Mouse (Mus musculus): ENCODE data around the gene Grin2d. TPM values are rescaled to one million over a fixed set of nuclear protein-coding genes. Genes with fewer than 3 reads are reported as not detected.

Gene Grin2d
- polyA plus RNA-seq, 1 experiment from 2014 or later: 0.33 TPM

GRCm38 (mm10) chr7:45892651-45893050 is 14.5 kb upstream of the Grin2d start:
- H3K4me1 ChIP-seq (replicated peaks): peaks cover 12% of the 10 kb centered on the region
- no peak for DNase-seq (ENCODE audit: low spot score)
- 77% methylated on average over 2 of the region's 2 CpGs for WGBS
- H3K9me3 ChIP-seq: no peaks in the 10 kb centered on the region
- no peak overlapping the region for H3K4me3 ChIP-seq
- no peaks in the 10 kb centered on the region for H3K36me3 ChIP-seq
- H3K27me3 ChIP-seq (ENCODE audit: insufficient read depth, poor library complexity, severe bottlenecking): peaks cover 9% of the 10 kb centered on the region
- H3K27ac ChIP-seq: no peak overlapping the region

DNA sequence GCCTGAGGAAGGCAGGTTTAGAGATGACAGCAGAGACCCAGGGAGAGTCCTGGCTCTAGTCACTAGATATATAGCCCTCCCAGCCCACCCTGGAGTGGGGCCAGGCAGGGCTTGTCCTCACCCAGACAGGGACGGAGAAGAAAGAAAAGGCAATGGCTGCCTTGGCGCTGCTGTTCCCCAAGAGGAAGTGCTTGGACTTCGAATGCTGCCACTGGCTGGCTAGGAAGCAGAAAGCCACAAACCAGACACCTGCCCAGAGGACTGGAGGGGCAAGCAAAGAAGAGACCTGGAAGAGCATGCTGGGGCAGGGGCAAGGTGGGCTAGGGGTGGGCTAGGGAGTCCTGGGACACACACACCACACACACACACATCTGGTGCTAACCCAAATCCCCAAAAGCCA is 9.1 kb upstream of the Grin2d start:
- 73% methylated on average over 3 of the region's 3 CpGs for WGBS
- Histone ChIP-seq H3K9me3 (no peaks in the 10 kb centered on the region), H3K4me3 (no peak overlapping the region), H3K27me3 (ENCODE audit: insufficient read depth, poor library complexity, severe bottlenecking) (no peaks in the 10 kb centered on the region), H3K27ac (no peak overlapping the region), H3K36me3 (peaks cover 42% of the 10 kb centered on the region), H3K4me1 (replicated peaks) (no peaks in the 10 kb centered on the region; the same call in 1 of the 2 replicates)
- DNase-seq (ENCODE audit: low spot score): no peak

DNA sequence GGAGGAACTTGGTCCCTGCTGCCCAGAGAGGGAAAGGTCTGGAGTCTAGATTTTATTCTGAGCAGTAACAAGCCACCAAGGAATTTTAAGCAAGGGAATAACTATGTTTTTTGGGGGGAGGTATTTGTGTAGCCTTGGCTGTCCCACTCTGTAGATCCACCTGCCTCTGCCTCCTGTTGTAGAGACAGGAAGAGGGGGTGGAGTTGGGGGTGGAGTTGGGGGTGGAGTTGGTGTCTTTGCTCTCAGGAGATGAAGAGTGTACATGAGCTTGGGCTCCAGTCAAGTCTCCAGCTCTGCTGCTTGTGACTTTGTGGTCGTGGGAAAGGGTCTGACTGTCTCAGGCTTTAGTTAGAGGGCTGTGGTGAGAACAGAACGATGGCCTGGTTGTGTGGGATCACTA is 2.8 kb upstream of the Grin2d start:
- Histone ChIP-seq H3K27ac (no peak overlapping the region), H3K27me3 (ENCODE audit: insufficient read depth, poor library complexity, severe bottlenecking) (no peaks in the 10 kb centered on the region), H3K36me3 (peaks cover 99% of the 10 kb centered on the region), H3K9me3 (no peaks in the 10 kb centered on the region; the same call in 1 of the 2 replicates), H3K4me3 (no peak overlapping the region), H3K4me1 (replicated peaks) (no peaks in the 10 kb centered on the region)
- WGBS: 94% methylated on average over 2 of the region's 2 CpGs
- no peak for DNase-seq (ENCODE audit: low spot score)

DNA sequence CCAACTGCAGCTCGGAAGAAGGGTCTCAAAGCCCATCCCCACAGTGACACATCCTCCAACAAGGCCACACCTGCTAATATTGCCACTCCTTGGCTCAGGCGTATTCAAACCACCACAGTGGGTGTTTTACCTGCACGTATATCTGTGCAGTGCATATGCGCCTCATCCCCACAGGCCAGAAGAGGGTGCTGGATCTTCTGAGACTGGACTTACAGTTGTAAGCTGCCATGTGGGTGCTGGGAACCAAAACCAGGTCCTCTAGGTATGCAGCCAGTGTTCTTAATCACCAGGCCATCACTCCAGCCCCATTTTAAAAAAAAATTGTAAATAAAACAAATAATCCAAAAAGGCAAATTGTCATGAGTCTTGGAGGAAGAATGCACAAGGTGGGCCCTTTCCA is 2.4 kb upstream of the Grin2d start:
- H3K27me3 ChIP-seq (ENCODE audit: insufficient read depth, poor library complexity, severe bottlenecking): no peaks in the 10 kb centered on the region
- WGBS: 97% methylated on average over 4 of the region's 4 CpGs
- H3K9me3 ChIP-seq: no peaks in the 10 kb centered on the region; the same call in 1 of the 2 replicates
- H3K4me3 ChIP-seq: no peak overlapping the region
- no peak overlapping the region for H3K27ac ChIP-seq
- H3K36me3 ChIP-seq: peaks cover 99% of the 10 kb centered on the region
- no peak for DNase-seq (ENCODE audit: low spot score)
- no peaks in the 10 kb centered on the region for H3K4me1 ChIP-seq (replicated peaks)

DNA sequence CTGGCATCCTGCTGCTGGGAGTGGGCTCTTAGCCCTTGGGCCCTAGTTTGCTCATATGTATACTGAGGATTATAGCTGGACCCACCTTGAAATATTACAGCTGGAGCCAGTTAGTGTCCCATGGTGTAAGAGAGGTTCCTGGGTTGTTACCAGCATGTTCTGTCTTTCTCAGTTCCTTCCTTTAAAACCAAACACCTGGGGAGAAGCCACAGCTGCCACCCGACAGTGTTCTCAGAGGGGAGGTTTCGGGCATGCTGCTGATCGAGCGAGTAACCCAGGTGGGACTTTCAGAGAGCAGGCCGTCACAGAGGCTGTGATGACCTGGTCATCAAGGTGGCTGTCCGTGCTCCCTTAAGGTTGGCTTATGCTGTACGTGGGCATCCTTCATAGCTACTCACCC is 1.3 kb downstream of the Grin2d start:
- peaks cover 5% of the 10 kb centered on the region for H3K27me3 ChIP-seq (ENCODE audit: insufficient read depth, poor library complexity, severe bottlenecking)
- peaks cover 19% of the 10 kb centered on the region for H3K4me1 ChIP-seq (replicated peaks)
- DNase-seq (ENCODE audit: low spot score): no peak
- H3K9me3 ChIP-seq: no peaks in the 10 kb centered on the region; the same call in 1 of the 2 replicates
- H3K36me3 ChIP-seq: peaks cover 80% of the 10 kb centered on the region
- WGBS: 98% methylated on average over 7 of the region's 7 CpGs
- no peak overlapping the region for H3K4me3 ChIP-seq
- H3K27ac ChIP-seq: no peak overlapping the region

- WGBS: 4% methylated on average over 28 of the region's 28 CpGs
- DNase-seq (ENCODE audit: low spot score): peak; percentile 60
- H3K36me3 ChIP-seq: peaks cover 44% of the 10 kb centered on the region
- peaks cover 48% of the 10 kb centered on the region for H3K4me1 ChIP-seq (replicated peaks)
- peak overlapping the region; percentile 76 for H3K4me3 ChIP-seq
- H3K9me3 ChIP-seq: no peaks in the 10 kb centered on the region
- H3K27me3 ChIP-seq (ENCODE audit: insufficient read depth, poor library complexity, severe bottlenecking): peaks cover 41% of the 10 kb centered on the region
- H3K27ac ChIP-seq: peak overlapping the region; percentile 92
Measured at GRCm38 (mm10) chr7:45873061-45873947, 4.9 kb downstream of the Grin2d start.

DNA sequence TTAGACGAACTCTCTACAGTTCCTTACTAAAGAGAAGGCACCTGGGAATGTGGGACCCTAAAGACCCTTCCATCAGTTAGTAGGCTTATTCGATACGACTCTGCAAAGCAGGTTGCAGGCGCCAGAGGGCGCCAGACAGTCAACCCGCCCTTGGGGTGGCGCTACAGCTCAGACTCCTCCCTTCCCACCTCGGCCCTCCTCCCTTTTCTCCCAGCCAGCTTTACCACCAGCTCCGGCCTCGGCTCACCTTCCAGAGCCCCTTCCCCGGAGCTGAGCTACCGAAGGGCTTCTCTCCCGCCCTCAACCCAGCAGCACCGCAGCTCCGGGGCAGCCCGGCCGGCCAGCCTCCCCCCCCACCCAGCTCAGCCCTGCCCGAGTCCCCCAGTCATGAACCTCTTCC is 5.6 kb downstream of the Grin2d start, which contains the start of gene Kdelr1:
TSS of gene Kdelr1 (plus strand) at position 149 of the 400 bp plus-strand sequence.
- Histone ChIP-seq H3K27me3 (ENCODE audit: insufficient read depth, poor library complexity, severe bottlenecking) (peaks cover 48% of the 10 kb centered on the region), H3K4me3 (peak within 1 kb of the TSS; percentile 76), H3K9me3 (no peaks in the 10 kb centered on the region), H3K36me3 (peaks cover 38% of the 10 kb centered on the region), H3K4me1 (replicated peaks) (peaks cover 54% of the 10 kb centered on the region), H3K27ac (peak within 1 kb of the TSS; percentile 92)
- DNase-seq (ENCODE audit: low spot score): peak; percentile 90
- under 1% methylated on average over 18 of the region's 18 CpGs for WGBS

GRCm38 (mm10) chr7:45870282-45871058 is 7.7 kb downstream of the Grin2d start:
- 1% methylated on average over 30 of the region's 30 CpGs for WGBS
- H3K27me3 ChIP-seq (ENCODE audit: insufficient read depth, poor library complexity, severe bottlenecking): peaks cover 68% of the 10 kb centered on the region
- H3K9me3 ChIP-seq: no peaks in the 10 kb centered on the region
- DNase-seq (ENCODE audit: low spot score): peak; percentile 38
- peaks cover 73% of the 10 kb centered on the region for H3K4me1 ChIP-seq (replicated peaks)
- peak overlapping the region; percentile 69 for H3K27ac ChIP-seq
- H3K36me3 ChIP-seq: peaks cover 16% of the 10 kb centered on the region
- H3K4me3 ChIP-seq: peak overlapping the region; percentile 47

GRCm38 (mm10) chr7:45869787-45870186 is 8.4 kb downstream of the Grin2d start:
- Histone ChIP-seq H3K27me3 (ENCODE audit: insufficient read depth, poor library complexity, severe bottlenecking) (peaks cover 74% of the 10 kb centered on the region), H3K36me3 (peaks cover 10% of the 10 kb centered on the region), H3K4me3 (peak overlapping the region; percentile 47), H3K4me1 (replicated peaks) (peaks cover 68% of the 10 kb centered on the region), H3K9me3 (no peaks in the 10 kb centered on the region), H3K27ac (peak overlapping the region; percentile 69)
- 1% methylated on average over 14 of the region's 14 CpGs for WGBS
- no peak for DNase-seq (ENCODE audit: low spot score)

DNA sequence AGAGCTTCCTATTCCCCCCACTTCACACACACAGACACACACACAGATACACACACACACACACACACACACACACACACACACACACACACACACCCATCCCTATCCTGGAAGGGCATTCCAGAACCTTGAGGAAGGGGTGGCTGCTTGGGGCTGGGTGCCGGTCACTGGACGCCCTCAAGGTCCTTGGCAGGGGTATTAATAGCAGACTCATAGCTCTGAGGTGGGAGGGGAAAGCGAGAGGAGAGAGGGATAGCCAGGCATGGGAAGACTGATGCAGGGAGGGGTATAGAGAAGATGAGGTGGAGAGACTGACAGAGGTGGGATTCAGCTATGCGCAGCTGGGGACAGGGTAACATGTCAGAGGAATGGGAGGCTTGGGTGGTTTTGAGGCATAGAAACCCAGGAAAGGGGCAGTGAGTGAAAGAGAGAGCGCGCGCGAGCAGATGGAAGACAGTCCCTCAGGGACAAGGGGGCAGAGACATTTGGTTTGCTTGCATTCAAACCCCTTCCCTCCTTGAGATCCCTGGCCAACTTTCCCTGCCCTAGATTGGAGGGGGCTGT is 9.0 kb downstream of the Grin2d start:
- WGBS: 14% methylated on average over 8 of the region's 8 CpGs
- peak overlapping the region; percentile 69; the same call in 1 of the 2 replicates for H3K27ac ChIP-seq
- H3K4me1 ChIP-seq (replicated peaks): peaks cover 62% of the 10 kb centered on the region
- peak overlapping the region; percentile 47 for H3K4me3 ChIP-seq
- no peaks in the 10 kb centered on the region for H3K9me3 ChIP-seq
- peaks cover 4% of the 10 kb centered on the region for H3K36me3 ChIP-seq
- H3K27me3 ChIP-seq (ENCODE audit: insufficient read depth, poor library complexity, severe bottlenecking): peaks cover 80% of the 10 kb centered on the region
- no peak for DNase-seq (ENCODE audit: low spot score)

DNA sequence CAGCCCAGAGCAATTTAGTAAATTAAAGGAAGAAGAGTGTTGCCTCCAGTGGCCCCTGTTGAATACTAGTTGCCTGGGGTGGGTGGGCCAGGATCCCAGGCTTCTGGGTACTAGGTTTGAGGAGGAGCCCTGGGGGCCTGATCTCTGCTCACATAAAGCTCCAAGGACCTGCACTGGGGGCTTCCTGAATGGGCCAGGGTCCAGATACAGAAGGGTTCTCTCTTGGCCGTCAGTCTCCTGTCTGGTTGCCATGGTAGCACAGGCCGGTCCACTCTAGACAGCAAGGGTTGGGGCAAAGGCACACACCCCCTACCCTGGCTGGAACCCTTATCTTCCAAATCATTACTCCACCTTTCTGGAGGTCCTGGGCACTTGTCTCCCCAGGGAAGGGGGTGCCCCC is 10.3 kb downstream of the Grin2d start:
- peak; percentile 40 for DNase-seq (ENCODE audit: low spot score)
- peaks cover 89% of the 10 kb centered on the region for H3K27me3 ChIP-seq (ENCODE audit: insufficient read depth, poor library complexity, severe bottlenecking)

More for the DNA sequence above, 10.3 kb downstream of the Grin2d start:
- Histone ChIP-seq H3K27ac (peak overlapping the region; percentile 23; the same call in 1 of the 2 replicates), H3K36me3 (no peaks in the 10 kb centered on the region), H3K4me1 (replicated peaks) (peaks cover 54% of the 10 kb centered on the region), H3K9me3 (no peaks in the 10 kb centered on the region), H3K4me3 (peak overlapping the region; percentile 72; the same call in 1 of the 2 replicates)
- WGBS: 0% methylated on average over 2 of the region's 2 CpGs
